Mouse (Mus musculus) MEL (cell line): ENCODE measurements around the gene Col8a2. TPM values are rescaled to one million over a fixed set of nuclear protein-coding genes. Genes with fewer than 3 reads are reported as not detected.

ENCODE experiments used
- DNase-seq: peaks from one replicate; pipeline ENCODE4 v3.0.0; 2011; ENCODE audit warnings: low read depth, low spot score
- H3K27ac ChIP-seq: 2 replicates; pipeline ENCODE4 v1.5.1; 2012; ENCODE audit warnings: low read depth, mild to moderate bottlenecking, control low read depth, low read length, moderate library complexity; ENCODE audit not compliant: control insufficient read depth
- H3K27me3 ChIP-seq, 2 experiments: fragments of 150-350 bp in 1 of 2; sonication (generic) in 1 of 2; 2 replicates each; pipeline ENCODE4 v1.6.1; 2012; ENCODE audit warnings: low read length in 2 of 2, mild to moderate bottlenecking in 2 of 2, improper control_type of control experiment in 1 of 2, moderate library complexity in 1 of 2; ENCODE audit not compliant: insufficient read depth in 2 of 2, control insufficient read depth in 1 of 2
- H3K36me3 ChIP-seq, 2 experiments: 2 replicates each; pipeline ENCODE4 v1.6.1; 2012 to 2014; ENCODE audit warnings: low read length in 2 of 2, improper control_type of control experiment in 1 of 2, inconsistent platforms in 1 of 2, mild to moderate bottlenecking in 1 of 2; ENCODE audit not compliant: insufficient read depth in 2 of 2, control insufficient read depth in 1 of 2
- H3K4me1 ChIP-seq, 2 experiments: fragments of 150-350 bp in 1 of 2; sonication (generic) in 1 of 2; 2 replicates each; pipeline ENCODE4 v1.6.1; 2012; ENCODE audit warnings: low read length in 2 of 2, improper control_type of control experiment in 1 of 2, mild to moderate bottlenecking in 1 of 2; ENCODE audit not compliant: insufficient read depth in 2 of 2, control insufficient read depth in 1 of 2
- H3K4me3 ChIP-seq, 2 experiments: fragments of 150-350 bp in 1 of 2; sonication (generic) in 1 of 2; 2 replicates each; pipeline ENCODE4 v1.5.1; 2012; ENCODE audit warnings: low read depth in 2 of 2, low read length in 2 of 2, mild to moderate bottlenecking in 2 of 2, moderate library complexity in 2 of 2, control low read depth in 1 of 2, improper control_type of control experiment in 1 of 2; ENCODE audit not compliant: control insufficient read depth in 1 of 2, insufficient read depth in 1 of 2
- H3K79me2 ChIP-seq: 2 replicates; pipeline ENCODE4 v1.6.1; 2012; ENCODE audit warnings: mild to moderate bottlenecking, low read length, moderate library complexity; ENCODE audit not compliant: control insufficient read depth, poor library complexity, insufficient read depth
- H3K9ac ChIP-seq: 2 replicates; pipeline ENCODE4 v1.6.1; 2012; ENCODE audit warnings: low read depth, mild to moderate bottlenecking, control low read depth, low read length, moderate library complexity; ENCODE audit not compliant: control insufficient read depth, poor library complexity, severe bottlenecking
- H3K9me3 ChIP-seq: fragments of 150-350 bp; sonication (generic); replicated peaks from 2 replicates; pipeline ENCODE4 v1.6.1; 2012; ENCODE audit warnings: mild to moderate bottlenecking, low read length, improper control_type of control experiment, moderate library complexity; ENCODE audit not compliant: insufficient read depth
- BHLHE40 ChIP-seq: IDR thresholded peaks from 2 replicates; pipeline ENCODE4 v1.6.1; 2012; ENCODE audit warnings: low read depth, mild to moderate bottlenecking, inconsistent platforms, low read length, improper control_type of control experiment, borderline replicate concordance
- ELF1 ChIP-seq: IDR thresholded peaks from 2 replicates; pipeline ENCODE4 v1.6.1; 2014; ENCODE audit warnings: low read depth, mild to moderate bottlenecking, inconsistent platforms, low read length, improper control_type of control experiment, moderate library complexity
- EP300 ChIP-seq, 2 experiments: IDR thresholded peaks; 2 replicates each; pipeline ENCODE4 v1.6.1; 2011; ENCODE audit warnings: improper control_type of control experiment in 2 of 2, low read length in 2 of 2, low read depth in 1 of 2, mild to moderate bottlenecking in 1 of 2
- ETS1 ChIP-seq: IDR thresholded peaks from 2 replicates; pipeline ENCODE4 v1.6.1; 2012; ENCODE audit warnings: low read depth, mild to moderate bottlenecking, inconsistent platforms, low read length, improper control_type of control experiment, moderate library complexity
- GATA1 ChIP-seq: IDR thresholded peaks from 2 replicates; pipeline ENCODE4 v1.6.1; 2011; ENCODE audit warnings: low read depth, low read length, improper control_type of control experiment
- JUND ChIP-seq: IDR thresholded peaks from 2 replicates; pipeline ENCODE4 v1.6.1; 2011; ENCODE audit warnings: low read depth, mild to moderate bottlenecking, improper control_type of control experiment, low read length
- MAFK ChIP-seq: IDR thresholded peaks from 2 replicates; pipeline ENCODE4 v1.6.1; 2011; ENCODE audit warnings: low read depth, mild to moderate bottlenecking, low read length, improper control_type of control experiment, borderline replicate concordance
- MAZ ChIP-seq: IDR thresholded peaks from 2 replicates; pipeline ENCODE4 v1.6.1; 2012; ENCODE audit warnings: low read depth, mild to moderate bottlenecking, inconsistent platforms, low read length, improper control_type of control experiment
- MEF2A ChIP-seq: IDR thresholded peaks from 2 replicates; pipeline ENCODE4 v1.6.1; 2014; ENCODE audit warnings: low read depth, mild to moderate bottlenecking, inconsistent platforms, low read length, improper control_type of control experiment; ENCODE audit not compliant: poor library complexity, insufficient replicate concordance, severe bottlenecking; ENCODE audit errors: extremely low read depth
- MXI1 ChIP-seq: IDR thresholded peaks from 2 replicates; pipeline ENCODE4 v1.6.1; 2011; ENCODE audit warnings: mild to moderate bottlenecking, low read depth, low read length, improper control_type of control experiment
- NELFE ChIP-seq: IDR thresholded peaks from 2 replicates; pipeline ENCODE4 v1.6.1; 2011; ENCODE audit warnings: low read depth, low read length, improper control_type of control experiment
- NRF1 ChIP-seq: IDR thresholded peaks from 2 replicates; pipeline ENCODE4 v1.6.1; 2014; ENCODE audit warnings: low read depth, mild to moderate bottlenecking, inconsistent platforms, low read length, improper control_type of control experiment, moderate library complexity; ENCODE audit not compliant: poor library complexity, insufficient read depth, severe bottlenecking
- POLR2A ChIP-seq, 2 experiments: IDR thresholded peaks; 2 replicates each; pipeline ENCODE4 v1.6.1; 2011 to 2012; ENCODE audit warnings: low read length in 2 of 2, mild to moderate bottlenecking in 2 of 2, control low read depth in 1 of 2, improper control_type of control experiment in 1 of 2, low read depth in 1 of 2, moderate library complexity in 1 of 2; ENCODE audit not compliant: control insufficient read depth in 1 of 2, insufficient read depth in 1 of 2, poor library complexity in 1 of 2
- POLR2AphosphoS5 ChIP-seq: IDR thresholded peaks from 2 replicates; pipeline ENCODE4 v1.6.1; 2012; ENCODE audit warnings: low read depth, borderline replicate concordance, mild to moderate bottlenecking, inconsistent platforms, low read length, moderate library complexity, mixed read lengths
- RAD21 ChIP-seq: IDR thresholded peaks from 2 replicates; pipeline ENCODE4 v1.6.1; 2011; ENCODE audit warnings: mild to moderate bottlenecking, low read depth, low read length, improper control_type of control experiment
- TAL1 ChIP-seq: IDR thresholded peaks from 2 replicates; pipeline ENCODE4 v1.6.1; 2012; ENCODE audit warnings: mild to moderate bottlenecking, inconsistent platforms, low read length, moderate library complexity, mixed read lengths
- TBP ChIP-seq: IDR thresholded peaks from 2 replicates; pipeline ENCODE4 v1.8.0; 2011; ENCODE audit warnings: low read depth, low read length, improper control_type of control experiment
- UBTF ChIP-seq: IDR thresholded peaks from 2 replicates; pipeline ENCODE4 v1.6.1; 2012; ENCODE audit warnings: low read depth, mild to moderate bottlenecking, inconsistent platforms, low read length, improper control_type of control experiment, moderate library complexity, borderline replicate concordance; ENCODE audit not compliant: insufficient read depth
- ZKSCAN1 ChIP-seq: IDR thresholded peaks from 2 replicates; pipeline ENCODE4 v1.6.1; 2012; ENCODE audit warnings: low read depth, mild to moderate bottlenecking, inconsistent platforms, low read length, improper control_type of control experiment, moderate library complexity
- ZNF384 ChIP-seq: IDR thresholded peaks from 2 replicates; pipeline ENCODE4 v1.6.1; 2012; ENCODE audit warnings: low read depth, mild to moderate bottlenecking, inconsistent platforms, low read length, improper control_type of control experiment
- polyA plus RNA-seq, 2 experiments: library from polyadenylated mRNA; stranded (reverse) in 1 of 2; unstranded in 1 of 2; fragments of >175 nt in 1 of 2; fragments of >200 nt in 1 of 2; gene quantifications; 2 replicates each; pipeline versions ENCODE4 v1.2.1 to v1.2.4; 2012; ENCODE audit warnings: low replicate concordance in 2 of 2, low read depth in 1 of 2; ENCODE audit not compliant: insufficient read length in 2 of 2, insufficient read depth in 1 of 2, missing spikeins in 1 of 2
- total RNA-seq: library from RNA; depleted of rRNA; stranded (reverse); fragments of 300-350 nt; gene quantifications from 2 replicates; pipeline ENCODE4 v1.2.3, GENCODE M21; 2012

The Col8a2 gene
- total and polyA plus RNA-seq, 3 experiments = not detected

DNA sequence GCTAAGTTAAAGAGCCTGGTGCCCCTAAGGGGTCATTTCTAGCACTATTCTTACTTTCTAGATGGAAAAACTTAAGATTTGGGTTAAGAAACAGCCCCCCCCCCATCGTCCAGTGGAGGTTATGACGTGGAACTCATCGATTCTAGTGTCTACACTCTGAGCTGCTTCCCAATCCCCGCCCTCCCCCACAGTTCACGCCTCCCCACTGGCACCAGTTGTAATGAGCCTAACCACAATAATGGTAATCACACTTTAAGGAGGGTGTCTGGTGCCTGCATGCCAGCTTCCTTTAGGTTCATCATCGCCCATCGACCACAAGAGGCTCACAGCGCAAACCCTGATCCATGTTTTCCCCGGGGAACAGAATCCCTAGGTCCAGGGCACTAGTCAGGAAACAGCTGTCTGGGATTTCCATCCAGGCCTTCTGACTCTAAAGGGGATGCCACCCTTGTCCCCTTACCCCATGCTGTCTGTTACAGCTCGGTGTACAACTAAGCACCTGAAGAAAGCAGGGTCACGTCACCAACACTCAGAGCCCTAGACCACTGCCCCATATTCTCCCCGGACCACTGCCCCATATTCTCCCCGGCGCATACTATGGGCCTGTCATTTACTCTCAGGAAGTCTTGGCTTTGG, 32.8 kb upstream of the Col8a2 start:
- no peak for TF ChIP-seq NELFE
- TF ChIP-seq TBP = no peak
- TF ChIP-seq UBTF = no peak
- no peak for TF ChIP-seq POLR2A (IDR thresholded peaks at IDR 0.05; ENCODE audit: control insufficient read depth in 1 of 2, insufficient read depth in 1 of 2, low read depth in 1 of 2, low read length in 2 of 2, poor library complexity in 1 of 2)
- no peak for TF ChIP-seq NRF1
- TF ChIP-seq MEF2A = no peak
- TF ChIP-seq GATA1 = no peak
- no peak for TF ChIP-seq JUND
- no peak for TF ChIP-seq RAD21
- no peak for TF ChIP-seq ZKSCAN1
- no peak for TF ChIP-seq ELF1
- TF ChIP-seq MXI1 = no peak
- no peak for TF ChIP-seq ZNF384
- TF ChIP-seq MAFK = no peak
- TF ChIP-seq MAZ = no peak
- no peak for TF ChIP-seq POLR2AphosphoS5
- TF ChIP-seq EP300 (IDR thresholded peaks at IDR 0.05; ENCODE audit: low read depth in 1 of 2, low read length in 2 of 2) = no peak
- no peak for TF ChIP-seq TAL1
- TF ChIP-seq BHLHE40 = no peak
- TF ChIP-seq ETS1 = no peak
- Histone ChIP-seq H3K4me3 (no peak overlapping the region), H3K27me3 (no peaks in the 10 kb centered on the region), H3K79me2 (peaks cover 25% of the 10 kb centered on the region), H3K27ac (no peak overlapping the region), H3K9ac (no peak overlapping the region), H3K9me3 (no peaks in the 10 kb centered on the region), H3K36me3 (peaks cover 0 to 4% of the 10 kb centered on the region in 2 experiments; a peak in 1 of 4 replicates), H3K4me1 (peaks cover 4 to 20% of the 10 kb centered on the region in 2 experiments)
- no peak for DNase-seq
